Mouse (Mus musculus): Measurements from ENCODE around the gene Lrrc8d.

DNA sequence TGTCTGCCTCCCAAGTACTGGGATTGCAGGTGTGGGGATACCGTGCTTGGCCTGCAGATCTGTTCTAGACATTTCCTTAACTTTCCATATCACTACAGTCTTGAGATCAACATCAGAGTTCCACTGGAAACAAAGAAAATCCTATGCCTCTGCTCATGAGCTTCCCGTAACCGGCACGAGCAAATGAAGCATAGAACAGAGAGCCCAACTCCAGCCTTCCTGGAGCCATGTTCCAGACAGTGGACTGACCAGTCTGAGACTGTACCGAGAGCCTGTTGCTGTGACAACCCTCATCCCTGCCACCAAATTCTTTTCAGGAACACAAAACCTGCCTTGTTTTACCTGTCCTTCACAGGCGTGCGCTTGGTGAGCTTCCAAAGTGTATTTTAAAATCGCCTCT is 15.3 kb downstream of the Lrrc8d start:
- TF ChIP-seq CTCF (IDR thresholded peaks at IDR 0.05; ENCODE audit: low read depth): no peak
- no peak for TF ChIP-seq EP300 (IDR thresholded peaks at IDR 0.05; ENCODE audit: low read depth)

All from heart, postnatal 0 days (tissue).